Mouse (Mus musculus): ENCODE measurements around the gene Fam208b. TPM values are rescaled to one million over a fixed set of nuclear protein-coding genes. Genes with fewer than 3 reads are reported as not detected.

Gene Fam208b
- 10 to 100 TPM in 1 of 2 experiments, 1 to 10 TPM in 1; 8.6 to 10.7 TPM for total RNA-seq (2023)

DNA sequence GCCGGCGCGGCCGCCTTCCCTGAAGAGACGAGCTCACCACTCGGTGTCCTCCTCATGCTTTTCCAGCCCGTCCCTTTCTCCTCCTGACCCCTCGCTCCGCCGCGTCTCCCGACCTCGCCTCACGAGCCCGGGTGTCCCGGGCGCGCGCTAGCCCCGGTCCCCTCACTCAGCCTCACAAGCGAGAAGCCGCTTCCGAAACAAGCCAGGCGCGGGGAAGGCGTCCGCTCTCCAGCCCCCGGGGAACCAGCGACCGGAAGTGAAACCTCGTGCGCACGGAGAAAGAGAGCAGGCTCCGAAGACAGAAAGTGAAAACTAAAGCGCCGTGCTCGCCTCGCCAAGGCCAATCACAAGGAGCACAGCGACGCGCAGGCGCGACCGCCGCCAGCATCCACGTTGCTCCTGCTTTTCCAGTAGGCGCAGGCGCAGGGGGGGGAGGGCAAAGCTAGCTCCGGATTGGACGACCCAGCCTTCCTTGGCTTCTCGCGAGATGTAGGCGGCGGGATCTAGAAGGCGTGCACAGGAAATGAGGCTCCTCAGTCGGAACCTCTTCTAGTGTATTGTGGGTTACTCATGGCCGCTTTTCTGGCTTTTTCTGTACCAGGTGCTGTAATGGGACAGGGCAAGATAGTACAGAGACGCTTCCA, at the start of gene Fam208b:
Fam208b (minus strand) TSS at position 314 of the 644 bp plus-strand sequence.

DNA sequence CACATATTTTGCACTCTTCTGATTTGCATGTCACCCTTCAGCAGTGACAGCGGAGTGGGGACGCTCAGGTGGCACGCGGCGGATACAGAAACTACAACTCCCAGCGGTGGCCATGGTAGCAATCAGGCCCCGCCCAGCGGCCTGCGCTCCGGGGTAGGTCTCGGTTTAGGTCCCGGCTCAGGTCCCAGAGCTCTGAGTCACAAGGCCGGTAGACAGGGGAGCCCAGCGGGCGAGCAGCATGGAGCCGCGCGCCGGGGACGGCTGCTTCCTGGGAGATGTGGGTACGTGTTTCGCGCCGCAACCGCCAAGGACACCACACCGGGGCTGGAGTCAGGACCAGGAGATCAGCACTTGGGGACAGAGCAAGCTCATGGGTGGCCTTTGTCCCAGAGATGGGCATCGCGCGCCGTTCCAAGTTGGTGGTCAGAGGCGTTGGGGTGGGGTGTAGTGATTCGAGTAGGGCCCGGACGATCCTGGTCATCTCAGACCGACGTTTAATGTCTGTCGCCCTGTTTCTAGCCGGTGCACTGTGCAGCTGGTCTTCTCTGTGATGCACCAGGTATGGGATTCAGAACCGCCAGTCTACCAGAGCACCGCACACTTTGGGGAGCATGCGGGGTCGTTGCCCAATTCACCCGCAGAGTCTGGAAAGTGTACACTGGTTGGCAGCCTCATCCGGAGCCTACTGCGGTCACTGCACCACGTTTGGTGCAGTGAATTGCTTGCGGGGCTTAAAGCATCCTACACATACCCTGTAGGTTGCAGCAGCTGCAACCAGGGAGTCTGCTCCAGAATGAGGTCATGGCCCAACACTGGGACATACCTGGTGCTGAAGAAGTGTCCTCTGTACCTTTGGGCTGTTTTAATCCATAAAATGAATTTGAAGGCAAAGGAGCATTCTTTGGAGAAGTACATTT, 23.2 kb upstream of the Fam208b start, which contains the start of gene Asb13:
Asb13 (plus strand) TSS at position 138 of the 917 bp plus-strand sequence.

DNA sequence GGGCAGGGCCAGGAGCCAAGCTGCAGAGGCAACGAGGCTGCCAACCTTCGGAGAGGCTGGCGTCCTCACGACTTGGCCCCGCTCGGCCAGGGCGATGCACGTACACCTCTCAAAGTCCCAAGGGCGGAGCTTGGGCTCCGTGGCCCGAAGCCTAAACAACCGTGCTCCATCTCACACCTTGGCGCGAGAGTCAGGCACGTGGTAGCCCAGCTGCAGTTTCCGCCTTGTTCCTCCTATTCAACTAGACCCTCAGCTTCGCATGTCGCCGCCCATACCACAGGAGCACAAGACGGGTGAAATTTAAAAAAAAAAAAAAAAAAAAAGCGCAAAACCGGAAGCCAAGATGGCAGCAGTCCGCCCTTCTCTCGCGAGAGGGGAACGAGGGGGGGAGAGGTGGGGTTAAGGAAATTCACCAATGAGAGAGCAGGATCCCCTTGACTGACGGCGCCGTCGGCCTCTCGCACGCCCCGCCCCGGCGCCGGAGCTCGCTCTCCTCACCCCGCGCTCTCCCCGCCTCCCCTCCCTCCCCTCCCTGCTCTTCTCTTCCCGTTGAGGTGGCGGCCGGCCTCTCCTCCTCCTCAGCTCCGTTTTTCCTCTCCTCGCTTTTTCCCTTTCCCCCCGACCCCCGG, 73.2 kb downstream of the Fam208b start, which contains the start of gene Gdi2:
Gdi2 (plus strand) TSS at position 470 of the 629 bp plus-strand sequence.

Other genes with a start within 250 kb of the Fam208b start
- 100 to 1,000 TPM; 286 to 291 TPM for gene Gdi2, start 73.0 kb downstream of the Fam208b start, total RNA-seq (2023)
- gene Asb13, start 22.9 kb upstream of the Fam208b start, total RNA-seq (2023): 1 to 10 TPM; 2.2 to 2.9 TPM
- gene Calml3, start 193.2 kb upstream of the Fam208b start, total RNA-seq (2023): not detected
- not detected for gene Calm4, start 226.6 kb upstream of the Fam208b start, total RNA-seq (2023)
- not detected for gene Calm5, start 243.1 kb upstream of the Fam208b start, total RNA-seq (2023)

All from neutrophil, adult 83 days (primary cell).